Mouse (Mus musculus) heart, adult 2 months (tissue): ENCODE results near the gene Cdh20.

Experiments
- CTCF ChIP-seq: fragments of 200-600 bp; IDR thresholded peaks from 2 replicates; pipeline ENCODE4 v1.8.1; 2022; ENCODE audit warnings: antibody characterized with exemption, mild to moderate bottlenecking, moderate library complexity
- EP300 ChIP-seq: fragments of 200-500 bp; IDR thresholded peaks from 2 replicates; pipeline ENCODE4 v1.6.1; 2011; ENCODE audit warnings: low read depth, low read length, control low read depth; ENCODE audit not compliant: insufficient read depth
- POLR2A ChIP-seq: fragments of 200-500 bp; IDR thresholded peaks from 2 replicates; pipeline ENCODE4 v1.6.1; 2011; ENCODE audit warnings: mild to moderate bottlenecking, low read depth, low read length, control low read depth; ENCODE audit not compliant: insufficient read depth

- TF ChIP-seq CTCF: peak; percentile 54
- TF ChIP-seq EP300: no peak
- TF ChIP-seq POLR2A: no peak
These were observed 210.7 kb downstream of the Cdh20 start for GRCm38 (mm10) chr1:104979068-104979467.
